Mouse (Mus musculus) kidney, embryonic 15.5 days (tissue): ENCODE data around the gene Ubc. TPM values are rescaled to one million over a fixed set of nuclear protein-coding genes. Genes with fewer than 3 reads are reported as not detected.
"Not testable (repeated sequence)": the region's sequence is repeated elsewhere in the genome, so short reads cannot be mapped to it uniquely, and the experiment has no call there.

Experiments
- ATAC-seq: fragments of 200-750 bp; cut with Nextera tagmentation; replicated peaks from 2 replicates; pipeline ENCODE4 v1.8.0; 2017; ENCODE audit warnings: moderate TSS enrichment; ENCODE audit not compliant: low FRiP score
- H3K27ac ChIP-seq: fragments of 300-500 bp; sonication (generic); 2 replicates; pipeline ENCODE4 v1.5.1; 2015; ENCODE audit warnings: mild to moderate bottlenecking, inconsistent platforms
- H3K27me3 ChIP-seq: fragments of 300-500 bp; sonication (generic); 2 replicates; pipeline ENCODE4 v1.6.1; 2015; ENCODE audit warnings: inconsistent platforms
- H3K36me3 ChIP-seq: fragments of 300-500 bp; sonication (generic); 2 replicates; pipeline ENCODE4 v1.6.1; 2015; ENCODE audit warnings: inconsistent platforms
- H3K4me1 ChIP-seq: fragments of 300-500 bp; sonication (generic); 2 replicates; pipeline ENCODE4 v1.6.1; 2015; ENCODE audit warnings: inconsistent platforms
- H3K4me2 ChIP-seq: fragments of 300-500 bp; sonication (generic); 2 replicates; pipeline ENCODE4 v1.6.1; 2015; ENCODE audit warnings: moderate library complexity, mild to moderate bottlenecking, inconsistent platforms
- H3K4me3 ChIP-seq: fragments of 300-500 bp; sonication (generic); replicated peaks from 2 replicates; pipeline ENCODE4 v1.5.1; 2015; ENCODE audit warnings: mild to moderate bottlenecking, inconsistent platforms
- H3K9ac ChIP-seq: fragments of 300-500 bp; sonication (generic); 2 replicates; pipeline ENCODE4 v1.6.1; 2015; ENCODE audit warnings: mild to moderate bottlenecking, inconsistent platforms
- H3K9me3 ChIP-seq: fragments of 300-500 bp; sonication (generic); replicated peaks from 2 replicates; pipeline ENCODE4 v1.6.1; 2016; ENCODE audit warnings: inconsistent platforms
- WGBS: fragments of 180-500 bp; shearing (Covaris S2); methylation state at CpG from one replicate; pipeline ENCODE4 v1.1.7; 2015; ENCODE audit warnings: mixed read lengths; 5-methylcytosine and 5-hydroxymethylcytosine counted together
- polyA plus RNA-seq: library from polyadenylated mRNA; unstranded; fragments of >200 nt; fragmentation: Nextera tagmentation; extraction: Ambion mirVana; gene quantifications from 2 replicates; pipeline ENCODE4 v1.2.1, GENCODE M21; 2015

The Ubc gene
- polyA plus RNA-seq, 1 experiment from 2014 or later, result 1,140 TPM

GRCm38 (mm10) chr5:125387295-125387694, 2.7 kb downstream of the Ubc start:
- not testable (repeated sequence) for ATAC-seq, H3K27me3 ChIP-seq, H3K9me3 ChIP-seq, H3K4me3 ChIP-seq, H3K27ac ChIP-seq, H3K4me2 ChIP-seq, H3K9ac ChIP-seq
- Histone ChIP-seq H3K36me3 (peaks cover 34% of the 10 kb centered on the region), H3K4me1 (peaks cover 29% of the 10 kb centered on the region)
- 84% methylated on average over 5 of the region's 6 CpGs for WGBS

GRCm38 (mm10) chr5:125385215-125385940, 4.6 kb downstream of the Ubc start:
- H3K4me3 ChIP-seq, result no peak overlapping the region
- H3K4me1 ChIP-seq, result peaks cover 19% of the 10 kb centered on the region
- no peaks in the 10 kb centered on the region for H3K27me3 ChIP-seq
- WGBS, result 78% methylated on average over 8 of the region's 8 CpGs
- H3K9ac ChIP-seq, result no peak overlapping the region
- peak overlapping the region; percentile 14; the same call in 1 of the 2 replicates for H3K4me2 ChIP-seq
- no peak overlapping the region for H3K27ac ChIP-seq
- ATAC-seq, result no peak
- H3K36me3 ChIP-seq, result peaks cover 34% of the 10 kb centered on the region
- H3K9me3 ChIP-seq, result no peaks in the 10 kb centered on the region

GRCm38 (mm10) chr5:125384512-125385214, 5.3 kb downstream of the Ubc start:
- no peak for ATAC-seq
- Histone ChIP-seq H3K4me3 (no peak overlapping the region), H3K27ac (no peak overlapping the region), H3K9me3 (no peaks in the 10 kb centered on the region), H3K4me1 (peaks cover 17% of the 10 kb centered on the region), H3K36me3 (peaks cover 34% of the 10 kb centered on the region), H3K4me2 (no peak overlapping the region), H3K9ac (no peak overlapping the region), H3K27me3 (no peaks in the 10 kb centered on the region)
- 86% methylated on average over 2 of the region's 2 CpGs for WGBS

GRCm38 (mm10) chr5:125383637-125384420, 6.2 kb downstream of the Ubc start:
- no peak for ATAC-seq
- Histone ChIP-seq H3K9ac (no peak overlapping the region), H3K27ac (peak overlapping the region; percentile 19; the same call in 1 of the 2 replicates), H3K4me3 (no peak overlapping the region), H3K36me3 (peaks cover 34% of the 10 kb centered on the region), H3K27me3 (no peaks in the 10 kb centered on the region), H3K4me1 (peaks cover 17% of the 10 kb centered on the region), H3K9me3 (no peaks in the 10 kb centered on the region), H3K4me2 (no peak overlapping the region)
- WGBS, result 72% methylated on average over 3 of the region's 3 CpGs

- Histone ChIP-seq H3K36me3 (peaks cover 28% of the 10 kb centered on the region), H3K27ac (peak overlapping the region; percentile 19; the same call in 1 of the 2 replicates), H3K9me3 (no peaks in the 10 kb centered on the region), H3K4me3 (no peak overlapping the region), H3K27me3 (no peaks in the 10 kb centered on the region), H3K9ac (no peak overlapping the region), H3K4me2 (no peak overlapping the region), H3K4me1 (peaks cover 10% of the 10 kb centered on the region)
- WGBS, result 55% methylated on average over 6 of the region's 6 CpGs
- peak; percentile 65 for ATAC-seq
These were observed 7.1 kb downstream of the Ubc start for GRCm38 (mm10) chr5:125382673-125383558.

GRCm38 (mm10) chr5:125381954-125382672, 7.9 kb downstream of the Ubc start:
- H3K4me2 ChIP-seq, result no peak overlapping the region
- H3K36me3 ChIP-seq, result peaks cover 28% of the 10 kb centered on the region
- no peaks in the 10 kb centered on the region for H3K9me3 ChIP-seq
- H3K4me3 ChIP-seq, result no peak overlapping the region
- no peak overlapping the region for H3K9ac ChIP-seq
- WGBS, result 66% methylated on average over 5 of the region's 5 CpGs
- H3K4me1 ChIP-seq, result peaks cover 10% of the 10 kb centered on the region
- no peak; the same call in 1 of the 2 replicates for ATAC-seq
- H3K27me3 ChIP-seq, result no peaks in the 10 kb centered on the region
- no peak overlapping the region for H3K27ac ChIP-seq

- no peak overlapping the region for H3K9ac ChIP-seq
- H3K4me1 ChIP-seq, result no peaks in the 10 kb centered on the region
- H3K4me3 ChIP-seq, result no peak overlapping the region
- no peaks in the 10 kb centered on the region for H3K27me3 ChIP-seq
- no peak overlapping the region for H3K27ac ChIP-seq
- ATAC-seq, result no peak
- H3K9me3 ChIP-seq, result no peaks in the 10 kb centered on the region
- H3K4me2 ChIP-seq, result no peak overlapping the region
- WGBS, result 80% methylated on average over 5 of the region's 5 CpGs
- H3K36me3 ChIP-seq, result peaks cover 8% of the 10 kb centered on the region
These were observed 11.1 kb downstream of the Ubc start for GRCm38 (mm10) chr5:125378919-125379318.

- no peak overlapping the region for H3K9ac ChIP-seq
- no peaks in the 10 kb centered on the region for H3K4me1 ChIP-seq
- no peak overlapping the region for H3K4me2 ChIP-seq
- no peaks in the 10 kb centered on the region for H3K9me3 ChIP-seq
- H3K27me3 ChIP-seq, result no peaks in the 10 kb centered on the region
- ATAC-seq, result no peak
- no peak overlapping the region for H3K4me3 ChIP-seq
- no peak overlapping the region for H3K27ac ChIP-seq
- H3K36me3 ChIP-seq, result no peaks in the 10 kb centered on the region
- 77% methylated on average over 7 of the region's 7 CpGs for WGBS
These were observed 12.8 kb downstream of the Ubc start for GRCm38 (mm10) chr5:125377214-125377613.

GRCm38 (mm10) chr5:125375871-125376270, 14.1 kb downstream of the Ubc start:
- Histone ChIP-seq H3K9me3 (no peaks in the 10 kb centered on the region), H3K36me3 (no peaks in the 10 kb centered on the region), H3K4me3 (no peak overlapping the region), H3K27me3 (no peaks in the 10 kb centered on the region), H3K9ac (no peak overlapping the region), H3K4me1 (no peaks in the 10 kb centered on the region), H3K27ac (no peak overlapping the region), H3K4me2 (no peak overlapping the region)
- 78% methylated on average over 2 of the region's 2 CpGs for WGBS
- ATAC-seq, result no peak

- no peaks in the 10 kb centered on the region for H3K9me3 ChIP-seq
- 79% methylated on average over 4 of the region's 4 CpGs for WGBS
These were observed 18.0 kb downstream of the Ubc start for GRCm38 (mm10) chr5:125372027-125372426.

More at GRCm38 (mm10) chr5:125372027-125372426, 18.0 kb downstream of the Ubc start:
- no peak overlapping the region for H3K9ac ChIP-seq
- no peak overlapping the region for H3K27ac ChIP-seq
- H3K4me3 ChIP-seq, result no peak overlapping the region
- H3K4me2 ChIP-seq, result no peak overlapping the region
- H3K27me3 ChIP-seq, result no peaks in the 10 kb centered on the region
- no peaks in the 10 kb centered on the region for H3K36me3 ChIP-seq
- H3K4me1 ChIP-seq, result no peaks in the 10 kb centered on the region
- no peak for ATAC-seq
